Mouse (Mus musculus) kidney, adult 2 months (tissue): Measurements from ENCODE around the gene Efhc1. TPM values are rescaled to one million over a fixed set of nuclear protein-coding genes. Genes with fewer than 3 reads are reported as not detected.

Experiments
- DNase-seq: peaks from one replicate; pipeline ENCODE4 v3.0.0; 2021
- H3K27ac ChIP-seq: fragments of 200-500 bp; 2 replicates; pipeline ENCODE4 v1.5.1; 2012; ENCODE audit warnings: low read depth, low read length, control low read depth, inconsistent platforms; ENCODE audit not compliant: insufficient read depth
- H3K27me3 ChIP-seq: fragments of 200-500 bp; replicated peaks from 2 replicates; pipeline ENCODE4 v1.6.1; 2012; ENCODE audit warnings: mild to moderate bottlenecking, moderate library complexity, low read length, inconsistent platforms; ENCODE audit not compliant: control insufficient read depth, insufficient read depth
- H3K36me3 ChIP-seq: fragments of 200-500 bp; 2 replicates; pipeline ENCODE4 v1.6.1; 2012; ENCODE audit warnings: mild to moderate bottlenecking, moderate library complexity, low read length, inconsistent platforms; ENCODE audit not compliant: control insufficient read depth, insufficient read depth
- H3K4me1 ChIP-seq: fragments of 200-500 bp; 2 replicates; pipeline ENCODE4 v1.6.1; 2011; ENCODE audit warnings: low read length; ENCODE audit not compliant: control insufficient read depth, insufficient read depth
- H3K4me3 ChIP-seq: fragments of 200-500 bp; 2 replicates; pipeline ENCODE4 v1.5.1; 2011; ENCODE audit warnings: mild to moderate bottlenecking, low read depth, low read length, control low read depth; ENCODE audit not compliant: insufficient read depth
- CTCF ChIP-seq: fragments of 200-500 bp; conservative IDR thresholded peaks from 2 replicates; pipeline ENCODE4 v1.5.1; 2011; ENCODE audit warnings: low read depth, mild to moderate bottlenecking, control low read depth, low read length, moderate library complexity, mixed read lengths; ENCODE audit not compliant: insufficient read depth, insufficient read length
- POLR2A ChIP-seq: fragments of 200-500 bp; IDR thresholded peaks from one replicate; pipeline ENCODE4 v1.6.1; 2011; ENCODE audit warnings: low read depth, low read length, control low read depth
- WGBS: fragments of 180-500 bp; shearing (Covaris S2); methylation state at CpG from one replicate; pipeline ENCODE4 v1.1.7; 2018; 5-methylcytosine and 5-hydroxymethylcytosine counted together
- polyA plus RNA-seq: library from polyadenylated mRNA; depleted of rRNA; stranded (reverse); fragments of >200 nt; gene quantifications from 2 replicates; pipeline ENCODE4 v1.2.3, GENCODE M21; 2012

Gene Efhc1
- polyA plus RNA-seq, 1 experiment: 0.48 TPM

- Histone ChIP-seq H3K27me3 (no peaks in the 10 kb centered on the region), H3K36me3 (no peaks in the 10 kb centered on the region), H3K27ac (no peak overlapping the region), H3K4me1 (no peaks in the 10 kb centered on the region), H3K4me3 (no peak overlapping the region)
- no peak for DNase-seq
- TF ChIP-seq CTCF (no peak), POLR2A (no peak)
- WGBS: 93% methylated on average over 6 of the region's 6 CpGs
These were observed 30.3 kb downstream of the Efhc1 start for GRCm38 (mm10) chr1:20981764-20982163.

- no peak overlapping the region for H3K27ac ChIP-seq
- no peak for DNase-seq
- WGBS: 71% methylated on average over 2 of the region's 2 CpGs
These were observed 32.7 kb downstream of the Efhc1 start for GRCm38 (mm10) chr1:20984103-20984502.

GRCm38 (mm10) chr1:20984582-20984981 lies 33.2 kb downstream of the Efhc1 start:
- 76% methylated on average over 4 of the region's 4 CpGs for WGBS
- Histone ChIP-seq H3K4me1 (no peaks in the 10 kb centered on the region), H3K27me3 (no peaks in the 10 kb centered on the region), H3K36me3 (no peaks in the 10 kb centered on the region), H3K27ac (no peak overlapping the region), H3K4me3 (no peak overlapping the region)
- no peak for DNase-seq
- no peak for TF ChIP-seq POLR2A
- TF ChIP-seq CTCF: no peak

More at GRCm38 (mm10) chr1:20984103-20984502, 32.7 kb downstream of the Efhc1 start:
- Histone ChIP-seq H3K4me1 (no peaks in the 10 kb centered on the region), H3K36me3 (no peaks in the 10 kb centered on the region), H3K27me3 (no peaks in the 10 kb centered on the region), H3K4me3 (no peak overlapping the region)
- TF ChIP-seq POLR2A (no peak), CTCF (0 out of 2 replicates have a peak, but pooled peaks have one; percentile 3)

GRCm38 (mm10) chr1:20986378-20987056 lies 35.1 kb downstream of the Efhc1 start:
- Histone ChIP-seq H3K27me3 (no peaks in the 10 kb centered on the region), H3K27ac (no peak overlapping the region), H3K4me3 (no peak overlapping the region), H3K4me1 (no peaks in the 10 kb centered on the region), H3K36me3 (no peaks in the 10 kb centered on the region)
- DNase-seq: no peak
- WGBS: 71% methylated on average over 10 of the region's 10 CpGs
- TF ChIP-seq POLR2A (no peak), CTCF (no peak)

GRCm38 (mm10) chr1:20989461-20990083 lies 38.1 kb downstream of the Efhc1 start:
- no peak for TF ChIP-seq CTCF
- TF ChIP-seq POLR2A: no peak
- no peaks in the 10 kb centered on the region for H3K4me1 ChIP-seq
- no peaks in the 10 kb centered on the region for H3K36me3 ChIP-seq
- no peak for DNase-seq
- WGBS: 81% methylated on average over 11 of the region's 11 CpGs
- H3K27me3 ChIP-seq: no peaks in the 10 kb centered on the region
- no peak overlapping the region for H3K4me3 ChIP-seq
- no peak overlapping the region for H3K27ac ChIP-seq

- H3K36me3 ChIP-seq: no peaks in the 10 kb centered on the region
- no peak overlapping the region for H3K4me3 ChIP-seq
- WGBS: 91% methylated on average over 3 of the region's 3 CpGs
- no peak overlapping the region for H3K27ac ChIP-seq
- no peaks in the 10 kb centered on the region for H3K27me3 ChIP-seq
- no peak for DNase-seq
- TF ChIP-seq POLR2A (no peak), CTCF (no peak)
- H3K4me1 ChIP-seq: no peaks in the 10 kb centered on the region
These were observed 42.3 kb downstream of the Efhc1 start for GRCm38 (mm10) chr1:20993690-20994089.

- no peaks in the 10 kb centered on the region for H3K4me1 ChIP-seq
- H3K36me3 ChIP-seq: no peaks in the 10 kb centered on the region
- no peak overlapping the region for H3K4me3 ChIP-seq
- no peak for DNase-seq
- H3K27me3 ChIP-seq: no peaks in the 10 kb centered on the region
- TF ChIP-seq POLR2A: no peak
- no peak for TF ChIP-seq CTCF
- 77% methylated on average over 5 of the region's 5 CpGs for WGBS
- H3K27ac ChIP-seq: no peak overlapping the region
These were observed 42.9 kb downstream of the Efhc1 start for GRCm38 (mm10) chr1:20994338-20994737.
